Mouse (Mus musculus) CH12.LX (cell line): ENCODE data around the gene Arhgef19.

Source experiments
- BHLHE40 ChIP-seq: IDR thresholded peaks from 2 replicates; pipeline ENCODE4 v1.6.1; 2011; ENCODE audit warnings: mild to moderate bottlenecking, low read depth, low read length, improper control_type of control experiment
- CTCF ChIP-seq, 2 experiments: IDR thresholded peaks in 1 of 2; conservative IDR thresholded peaks in 1 of 2; 2 replicates each; pipeline ENCODE4 v1.5.1; 2011 to 2012; ENCODE audit warnings: low read depth in 2 of 2, low read length in 2 of 2, improper control_type of control experiment in 1 of 2, inconsistent platforms in 1 of 2, mild to moderate bottlenecking in 1 of 2, moderate library complexity in 1 of 2
- EP300 ChIP-seq: IDR thresholded peaks from 2 replicates; pipeline ENCODE4 v1.6.1; 2011; ENCODE audit warnings: low read length, improper control_type of control experiment
- KAT2A ChIP-seq: IDR thresholded peaks from 2 replicates; pipeline ENCODE4 v1.6.1; 2012; ENCODE audit warnings: low read length, improper control_type of control experiment, inconsistent platforms; ENCODE audit not compliant: insufficient replicate concordance
- MYC ChIP-seq: IDR thresholded peaks from 2 replicates; pipeline ENCODE4 v1.6.1; 2011; ENCODE audit warnings: low read depth, mild to moderate bottlenecking, improper control_type of control experiment, low read length
- NRF1 ChIP-seq: IDR thresholded peaks from 2 replicates; pipeline ENCODE4 v1.6.1; 2014; ENCODE audit warnings: low read depth, mild to moderate bottlenecking, inconsistent platforms, low read length, improper control_type of control experiment, moderate library complexity
- POLR2A ChIP-seq: IDR thresholded peaks from 2 replicates; pipeline ENCODE4 v1.6.1; 2011; ENCODE audit warnings: low read depth, mild to moderate bottlenecking, improper control_type of control experiment, low read length
- RAD21 ChIP-seq: IDR thresholded peaks from 2 replicates; pipeline ENCODE4 v1.6.1; 2011; ENCODE audit warnings: low read depth, mild to moderate bottlenecking, low read length, improper control_type of control experiment, moderate library complexity
- TCF12 ChIP-seq: IDR thresholded peaks from 2 replicates; pipeline ENCODE4 v1.6.1; 2014; ENCODE audit warnings: low read depth, mild to moderate bottlenecking, inconsistent platforms, low read length, improper control_type of control experiment
- UBTF ChIP-seq: IDR thresholded peaks from 2 replicates; pipeline ENCODE4 v1.6.1; 2012; ENCODE audit warnings: low read depth, mild to moderate bottlenecking, inconsistent platforms, low read length, improper control_type of control experiment, moderate library complexity
- USF1 ChIP-seq: IDR thresholded peaks from 2 replicates; pipeline ENCODE4 v1.6.1; 2014; ENCODE audit warnings: low read depth, mild to moderate bottlenecking, inconsistent platforms, low read length, improper control_type of control experiment

- TF ChIP-seq POLR2A: no peak
- no peak for TF ChIP-seq EP300
- TF ChIP-seq RAD21: no peak
- no peak for TF ChIP-seq KAT2A
- no peak for TF ChIP-seq MYC
- TF ChIP-seq UBTF: no peak
- TF ChIP-seq TCF12: no peak
- TF ChIP-seq USF1: no peak
- no peak for TF ChIP-seq CTCF (conservative IDR thresholded peaks at IDR 0.05 in 1 of 2, IDR thresholded peaks at IDR 0.05 in 1 of 2; ENCODE audit: low read depth in 2 of 2, low read length in 2 of 2)
- peak; percentile 84 for TF ChIP-seq BHLHE40
- TF ChIP-seq NRF1: no peak
Measured at GRCm38 (mm10) chr4:141283879-141284411, 44.6 kb downstream of the Arhgef19 start.
